Mouse (Mus musculus): ENCODE data around the gene Farp1. TPM values are rescaled to one million over a fixed set of nuclear protein-coding genes. Genes with fewer than 3 reads are reported as not detected.

The Farp1 gene
- polyA plus RNA-seq, 1 experiment from 2014 or later = 23.8 TPM

DNA sequence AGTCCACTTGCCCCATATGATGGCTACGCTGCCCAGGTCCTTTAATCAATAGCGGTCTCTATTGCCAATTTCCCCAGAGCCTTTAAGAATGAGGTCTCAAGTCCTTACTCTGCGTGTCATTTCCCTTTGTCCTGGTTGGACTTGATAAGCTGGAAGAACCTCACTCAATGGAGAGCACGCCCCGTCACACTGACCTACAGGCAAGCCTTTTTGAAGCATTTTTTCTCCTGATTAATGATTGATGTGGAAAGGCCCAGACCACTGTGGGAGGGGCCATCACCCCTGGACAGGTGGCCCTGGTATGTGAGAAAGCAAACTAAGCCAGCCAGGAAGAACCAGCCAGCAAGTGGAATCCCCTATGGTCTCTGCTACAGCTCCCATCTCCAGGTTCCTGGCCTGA, 263.5 kb downstream of the Farp1 start:
- no peak overlapping the region for H3K9ac ChIP-seq (ENCODE audit: low read length)
- no peak overlapping the region for H3K4me3 ChIP-seq (ENCODE audit: low read depth, low read length)
- ATAC-seq (ENCODE audit: insufficient read depth, low FRiP score, low TSS enrichment) = no peak
- no peak overlapping the region for H3K27ac ChIP-seq (ENCODE audit: low read depth, low read length)
- no peaks in the 10 kb centered on the region for H3K9me3 ChIP-seq (ENCODE audit: control insufficient read depth, low read length)
- 91% methylated on average over 5 of the region's 5 CpGs for WGBS
- H3K36me3 ChIP-seq (ENCODE audit: control insufficient read depth, insufficient read depth, low read length) = no peaks in the 10 kb centered on the region
- DNase-seq (ENCODE audit: low spot score) = no peak
- H3K4me1 ChIP-seq (ENCODE audit: control insufficient read depth, insufficient read depth, low read length) = no peaks in the 10 kb centered on the region
- H3K4me2 ChIP-seq (ENCODE audit: low read depth) = no peak overlapping the region
- H3K27me3 ChIP-seq (ENCODE audit: control insufficient read depth, insufficient read depth, low read length) = no peaks in the 10 kb centered on the region

DNA sequence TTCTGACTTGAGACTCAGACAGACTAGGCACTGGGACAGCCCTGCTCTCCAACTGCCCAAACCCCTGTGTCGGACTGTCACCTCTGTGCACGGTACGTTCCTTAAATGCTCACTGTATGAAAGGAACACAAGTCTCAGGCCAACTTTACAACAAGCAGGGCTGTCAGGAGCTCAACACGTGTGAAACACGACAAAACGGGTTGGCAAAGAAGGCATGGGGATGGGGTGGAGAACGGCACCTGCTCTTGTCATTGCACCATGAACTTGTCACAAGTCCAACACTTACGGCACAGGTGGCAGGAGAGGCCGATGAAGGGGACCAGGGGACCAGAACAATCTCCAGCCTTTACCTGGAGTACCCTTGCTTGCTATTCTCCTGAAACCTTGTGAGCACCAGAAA, 264.1 kb downstream of the Farp1 start:
- H3K27ac ChIP-seq (ENCODE audit: low read depth, low read length) = no peak overlapping the region
- H3K4me1 ChIP-seq (ENCODE audit: control insufficient read depth, insufficient read depth, low read length) = no peaks in the 10 kb centered on the region
- H3K27me3 ChIP-seq (ENCODE audit: control insufficient read depth, insufficient read depth, low read length) = no peaks in the 10 kb centered on the region
- ATAC-seq (ENCODE audit: insufficient read depth, low FRiP score, low TSS enrichment) (no peak), DNase-seq (ENCODE audit: low spot score) (no peak)
- H3K4me2 ChIP-seq (ENCODE audit: low read depth) = no peak overlapping the region
- no peaks in the 10 kb centered on the region for H3K36me3 ChIP-seq (ENCODE audit: control insufficient read depth, insufficient read depth, low read length)
- no peaks in the 10 kb centered on the region for H3K9me3 ChIP-seq (ENCODE audit: control insufficient read depth, low read length)
- H3K9ac ChIP-seq (ENCODE audit: low read length) = no peak overlapping the region
- H3K4me3 ChIP-seq (ENCODE audit: low read depth, low read length) = no peak overlapping the region
- 93% methylated on average over 9 of the region's 9 CpGs for WGBS

DNA sequence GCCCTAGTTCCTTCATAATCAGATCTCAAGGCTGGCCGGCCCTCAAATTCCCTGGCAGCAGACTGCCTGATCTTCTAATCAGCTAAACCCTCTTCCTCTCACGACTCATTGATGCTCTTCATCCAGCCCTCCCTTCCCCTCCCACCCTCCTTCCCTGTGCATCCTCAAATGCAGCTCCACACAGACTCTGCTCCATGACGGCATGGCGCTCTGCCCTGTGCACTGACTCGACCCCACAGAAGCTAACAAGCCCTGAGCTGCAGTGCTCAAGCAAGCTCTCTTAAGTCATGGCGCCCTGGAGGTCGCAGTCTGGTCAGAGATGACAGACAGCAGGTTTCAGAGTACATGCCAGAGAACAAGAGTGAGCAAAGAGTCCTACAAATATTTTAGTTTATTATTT, 269.5 kb downstream of the Farp1 start:
- 78% methylated on average over 7 of the region's 7 CpGs for WGBS
- ATAC-seq (ENCODE audit: insufficient read depth, low FRiP score, low TSS enrichment) = no peak

DNA sequence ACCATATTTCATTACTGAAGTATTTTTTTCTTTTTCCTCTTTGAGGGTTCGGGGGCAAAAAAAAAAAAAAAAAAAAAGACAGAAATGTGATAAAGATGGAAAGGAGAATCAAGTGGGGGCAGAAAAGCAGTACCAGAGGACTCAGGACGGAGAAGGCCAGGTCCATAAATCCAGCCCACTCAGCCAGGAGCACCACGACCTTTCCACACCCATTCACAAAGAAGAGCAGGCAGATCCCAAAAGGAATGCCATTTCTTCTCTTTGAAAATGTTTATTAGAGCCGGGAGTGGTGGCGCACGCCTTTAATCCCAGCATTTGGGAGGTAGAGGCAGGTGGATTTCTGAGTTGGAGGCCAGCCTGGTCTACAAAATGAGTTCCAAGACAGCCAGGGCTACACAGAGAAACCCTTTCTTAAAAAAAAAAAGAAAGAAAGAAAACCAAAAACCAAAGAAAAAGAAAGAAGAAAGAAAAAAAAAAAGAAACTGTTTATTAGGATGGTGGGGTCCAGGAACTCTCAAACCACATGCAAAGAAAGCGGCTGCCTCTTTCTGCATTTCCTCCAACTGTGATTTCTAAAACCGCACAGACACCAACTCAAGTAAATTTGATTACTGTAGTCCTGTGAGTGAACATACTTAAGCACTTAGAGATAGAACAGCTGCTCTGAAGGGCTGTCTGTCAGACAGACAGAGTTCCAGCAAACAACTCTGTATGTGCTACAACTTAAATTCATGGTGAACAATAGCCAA, 270.5 kb downstream of the Farp1 start:
- Histone ChIP-seq H3K27me3 (ENCODE audit: control insufficient read depth, insufficient read depth, low read length) (no peaks in the 10 kb centered on the region), H3K4me3 (ENCODE audit: low read depth, low read length) (no peak overlapping the region), H3K4me1 (ENCODE audit: control insufficient read depth, insufficient read depth, low read length) (no peaks in the 10 kb centered on the region), H3K9ac (ENCODE audit: low read length) (no peak overlapping the region), H3K36me3 (ENCODE audit: control insufficient read depth, insufficient read depth, low read length) (no peaks in the 10 kb centered on the region), H3K27ac (ENCODE audit: low read depth, low read length) (no peak overlapping the region), H3K9me3 (ENCODE audit: control insufficient read depth, low read length) (no peaks in the 10 kb centered on the region), H3K4me2 (ENCODE audit: low read depth) (no peak overlapping the region)
- no peak for ATAC-seq (ENCODE audit: insufficient read depth, low FRiP score, low TSS enrichment)
- WGBS = 62% methylated on average over 8 of the region's 8 CpGs
- no peak for DNase-seq (ENCODE audit: low spot score)

More for the DNA sequence above, 269.5 kb downstream of the Farp1 start:
- no peaks in the 10 kb centered on the region for H3K27me3 ChIP-seq (ENCODE audit: control insufficient read depth, insufficient read depth, low read length)
- no peak overlapping the region for H3K9ac ChIP-seq (ENCODE audit: low read length)
- no peak overlapping the region for H3K27ac ChIP-seq (ENCODE audit: low read depth, low read length)
- H3K4me3 ChIP-seq (ENCODE audit: low read depth, low read length) = no peak overlapping the region
- H3K4me1 ChIP-seq (ENCODE audit: control insufficient read depth, insufficient read depth, low read length) = no peaks in the 10 kb centered on the region
- H3K36me3 ChIP-seq (ENCODE audit: control insufficient read depth, insufficient read depth, low read length) = no peaks in the 10 kb centered on the region
- DNase-seq (ENCODE audit: low spot score) = no peak
- H3K4me2 ChIP-seq (ENCODE audit: low read depth) = no peak overlapping the region
- H3K9me3 ChIP-seq (ENCODE audit: control insufficient read depth, low read length) = no peaks in the 10 kb centered on the region

DNA sequence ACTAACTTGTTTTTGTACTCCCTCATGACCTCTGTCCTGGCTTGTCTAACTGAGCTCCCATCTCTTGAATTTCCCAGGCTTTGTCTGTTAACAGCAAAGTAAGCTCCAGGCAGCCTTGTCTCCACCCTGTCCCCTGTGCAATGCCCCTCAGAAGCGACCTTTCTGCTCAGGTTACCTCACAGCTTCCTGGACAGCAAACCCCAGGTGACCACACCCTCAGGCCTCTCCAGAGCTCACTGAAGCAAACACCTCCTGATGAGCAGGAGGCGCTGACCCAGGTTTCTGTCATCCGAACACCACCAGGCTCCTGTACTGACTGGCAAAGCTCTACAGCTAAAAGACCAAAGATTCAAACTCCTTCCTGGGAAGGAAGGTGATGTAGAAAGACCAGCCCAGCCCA, 274.9 kb downstream of the Farp1 start:
- Histone ChIP-seq H3K27me3 (ENCODE audit: control insufficient read depth, insufficient read depth, low read length) (no peaks in the 10 kb centered on the region), H3K4me1 (ENCODE audit: control insufficient read depth, insufficient read depth, low read length) (no peaks in the 10 kb centered on the region), H3K27ac (ENCODE audit: low read depth, low read length) (no peak overlapping the region), H3K4me3 (ENCODE audit: low read depth, low read length) (no peak overlapping the region), H3K9me3 (ENCODE audit: control insufficient read depth, low read length) (no peaks in the 10 kb centered on the region), H3K4me2 (ENCODE audit: low read depth) (no peak overlapping the region), H3K36me3 (ENCODE audit: control insufficient read depth, insufficient read depth, low read length) (no peaks in the 10 kb centered on the region), H3K9ac (ENCODE audit: low read length) (no peak overlapping the region)
- DNase-seq (ENCODE audit: low spot score) = no peak
- 88% methylated on average over 3 of the region's 3 CpGs for WGBS
- no peak for ATAC-seq (ENCODE audit: insufficient read depth, low FRiP score, low TSS enrichment)

DNA sequence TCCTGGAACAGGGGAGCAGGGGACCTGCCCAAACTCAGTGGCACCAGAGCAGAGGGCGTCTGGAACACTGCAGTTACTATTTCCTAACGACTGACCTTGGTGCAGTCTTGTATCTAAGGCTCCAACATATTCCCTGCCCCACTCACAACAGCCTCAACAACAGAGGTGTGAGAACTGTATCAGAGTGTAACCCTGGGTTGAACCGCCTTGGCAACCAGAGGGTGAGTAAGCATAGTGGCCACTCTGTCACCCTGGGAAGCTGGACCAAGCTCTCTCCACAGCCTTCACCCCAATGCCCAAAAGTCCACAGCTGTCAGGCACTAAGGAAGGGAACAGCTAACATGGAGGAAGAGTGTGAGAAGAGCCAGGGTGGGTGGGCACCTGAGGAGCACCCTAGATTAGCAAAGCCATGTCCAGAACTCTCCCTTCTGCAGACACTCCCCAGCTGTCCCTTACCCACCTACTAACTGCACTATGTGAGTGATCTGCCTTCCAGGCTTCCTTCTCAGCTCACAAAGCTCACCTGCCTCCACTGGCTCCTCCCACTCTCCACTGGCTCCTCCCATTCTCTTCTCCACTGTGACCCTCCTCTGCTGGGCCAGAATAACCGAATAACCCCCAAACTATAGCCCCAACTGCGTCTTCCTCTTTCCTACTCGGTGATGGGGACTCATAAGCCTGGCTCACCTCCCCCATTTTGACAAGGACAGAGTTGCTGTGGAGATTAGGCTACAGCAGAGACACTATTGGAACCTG, 275.5 kb downstream of the Farp1 start:
- Histone ChIP-seq H3K4me1 (ENCODE audit: control insufficient read depth, insufficient read depth, low read length) (no peaks in the 10 kb centered on the region), H3K9ac (ENCODE audit: low read length) (no peak overlapping the region), H3K27me3 (ENCODE audit: control insufficient read depth, insufficient read depth, low read length) (no peaks in the 10 kb centered on the region), H3K36me3 (ENCODE audit: control insufficient read depth, insufficient read depth, low read length) (no peaks in the 10 kb centered on the region), H3K9me3 (ENCODE audit: control insufficient read depth, low read length) (no peaks in the 10 kb centered on the region), H3K27ac (ENCODE audit: low read depth, low read length) (no peak overlapping the region), H3K4me3 (ENCODE audit: low read depth, low read length) (no peak overlapping the region), H3K4me2 (ENCODE audit: low read depth) (no peak overlapping the region)
- WGBS = 84% methylated on average over 6 of the region's 6 CpGs
- ATAC-seq (ENCODE audit: insufficient read depth, low FRiP score, low TSS enrichment) (no peak), DNase-seq (ENCODE audit: low spot score) (no peak)

DNA sequence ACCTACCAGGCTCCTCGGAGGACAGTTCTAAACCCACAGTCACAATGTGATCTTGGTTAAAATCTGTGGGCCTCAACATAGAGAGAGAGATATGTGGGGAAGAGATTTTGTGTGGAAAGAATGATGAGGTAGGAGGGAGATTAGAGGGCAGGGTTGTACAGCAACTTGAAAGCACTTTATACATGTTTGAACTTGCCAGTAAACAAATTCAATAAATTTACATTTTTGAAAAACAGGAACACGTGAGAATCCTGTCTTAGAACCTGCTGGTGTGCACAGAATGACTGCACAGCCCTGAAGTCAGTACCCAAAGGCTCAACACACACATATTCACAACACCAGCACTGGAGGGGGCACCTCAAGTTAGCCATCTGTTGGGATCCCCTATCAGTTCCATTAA, 276.1 kb downstream of the Farp1 start:
- Histone ChIP-seq H3K4me1 (ENCODE audit: control insufficient read depth, insufficient read depth, low read length) (peaks cover 1% of the 10 kb centered on the region; the same call in 1 of the 2 replicates), H3K4me2 (ENCODE audit: low read depth) (no peak overlapping the region), H3K4me3 (ENCODE audit: low read depth, low read length) (no peak overlapping the region), H3K27ac (ENCODE audit: low read depth, low read length) (no peak overlapping the region), H3K27me3 (ENCODE audit: control insufficient read depth, insufficient read depth, low read length) (no peaks in the 10 kb centered on the region), H3K9me3 (ENCODE audit: control insufficient read depth, low read length) (no peaks in the 10 kb centered on the region), H3K36me3 (ENCODE audit: control insufficient read depth, insufficient read depth, low read length) (no peaks in the 10 kb centered on the region), H3K9ac (ENCODE audit: low read length) (no peak overlapping the region)
- no peak for ATAC-seq (ENCODE audit: insufficient read depth, low FRiP score, low TSS enrichment)
- WGBS = 92% methylated on average over 2 of the region's 2 CpGs
- DNase-seq (ENCODE audit: low spot score) = no peak

DNA sequence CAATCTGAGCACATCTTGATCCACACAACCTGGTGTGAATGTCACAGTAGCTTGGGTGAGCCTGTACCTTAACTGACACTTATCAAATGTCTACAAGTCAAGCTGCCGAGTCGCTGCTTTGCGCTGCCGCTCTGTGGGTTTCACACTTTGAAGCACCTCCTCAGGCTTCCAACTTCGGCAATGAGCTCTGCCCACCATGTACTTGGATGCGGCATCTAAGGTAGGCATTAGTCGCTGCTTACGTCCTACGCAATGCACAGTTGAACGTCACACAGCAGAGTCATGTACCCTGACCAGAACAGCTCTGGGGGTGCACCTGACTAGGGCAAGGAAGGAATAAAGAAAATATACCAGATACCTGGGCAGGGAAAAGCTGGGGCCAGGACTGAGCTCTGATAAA, 278.3 kb downstream of the Farp1 start:
- H3K9ac ChIP-seq (ENCODE audit: low read length) = no peak overlapping the region
- H3K27me3 ChIP-seq (ENCODE audit: control insufficient read depth, insufficient read depth, low read length) = no peaks in the 10 kb centered on the region
- no peaks in the 10 kb centered on the region for H3K9me3 ChIP-seq (ENCODE audit: control insufficient read depth, low read length)
- no peak overlapping the region for H3K4me3 ChIP-seq (ENCODE audit: low read depth, low read length)
- H3K4me1 ChIP-seq (ENCODE audit: control insufficient read depth, insufficient read depth, low read length) = peaks cover 13% of the 10 kb centered on the region
- 96% methylated on average over 10 of the region's 10 CpGs for WGBS
- H3K4me2 ChIP-seq (ENCODE audit: low read depth) = no peak overlapping the region
- no peak overlapping the region for H3K27ac ChIP-seq (ENCODE audit: low read depth, low read length)
- DNase-seq (ENCODE audit: low spot score) (no peak), ATAC-seq (ENCODE audit: insufficient read depth, low FRiP score, low TSS enrichment) (no peak)
- no peaks in the 10 kb centered on the region for H3K36me3 ChIP-seq (ENCODE audit: control insufficient read depth, insufficient read depth, low read length)

DNA sequence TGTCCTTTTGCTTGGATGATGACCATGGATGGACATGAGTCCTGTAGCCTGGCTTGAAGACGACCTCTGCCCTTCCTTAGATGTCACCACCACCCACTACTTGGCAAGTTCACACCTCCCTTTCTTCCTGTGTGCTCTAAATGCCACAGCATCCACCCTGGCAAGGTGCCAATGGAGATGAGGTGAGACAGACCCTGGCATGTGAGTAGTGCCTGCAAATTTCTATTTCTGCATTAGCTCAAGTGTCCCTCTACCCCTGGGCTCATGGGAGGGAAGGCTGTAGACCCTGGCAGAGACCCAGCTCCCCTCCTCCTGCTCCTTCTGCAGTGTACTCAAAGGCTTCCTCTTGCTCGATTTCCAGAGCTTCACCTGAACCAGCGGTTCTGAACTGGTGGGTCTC, 279.9 kb downstream of the Farp1 start:
- ATAC-seq (ENCODE audit: insufficient read depth, low FRiP score, low TSS enrichment) (no peak), DNase-seq (ENCODE audit: low spot score) (no peak)
- Histone ChIP-seq H3K4me3 (ENCODE audit: low read depth, low read length) (no peak overlapping the region), H3K9me3 (ENCODE audit: control insufficient read depth, low read length) (no peaks in the 10 kb centered on the region), H3K4me1 (ENCODE audit: control insufficient read depth, insufficient read depth, low read length) (peaks cover 13% of the 10 kb centered on the region), H3K27me3 (ENCODE audit: control insufficient read depth, insufficient read depth, low read length) (no peaks in the 10 kb centered on the region), H3K9ac (ENCODE audit: low read length) (no peak overlapping the region), H3K27ac (ENCODE audit: low read depth, low read length) (no peak overlapping the region), H3K4me2 (ENCODE audit: low read depth) (no peak overlapping the region), H3K36me3 (ENCODE audit: control insufficient read depth, insufficient read depth, low read length) (no peaks in the 10 kb centered on the region)
- 84% methylated on average over 3 of the region's 3 CpGs for WGBS
